Mouse (Mus musculus): ENCODE results near the gene Mthfd1l. TPM values are rescaled to one million over a fixed set of nuclear protein-coding genes. Genes with fewer than 3 reads are reported as not detected.

The Mthfd1l gene
- total and polyA plus RNA-seq, 3 experiments: 84.0 to 94.8 (median 90.3) TPM

DNA sequence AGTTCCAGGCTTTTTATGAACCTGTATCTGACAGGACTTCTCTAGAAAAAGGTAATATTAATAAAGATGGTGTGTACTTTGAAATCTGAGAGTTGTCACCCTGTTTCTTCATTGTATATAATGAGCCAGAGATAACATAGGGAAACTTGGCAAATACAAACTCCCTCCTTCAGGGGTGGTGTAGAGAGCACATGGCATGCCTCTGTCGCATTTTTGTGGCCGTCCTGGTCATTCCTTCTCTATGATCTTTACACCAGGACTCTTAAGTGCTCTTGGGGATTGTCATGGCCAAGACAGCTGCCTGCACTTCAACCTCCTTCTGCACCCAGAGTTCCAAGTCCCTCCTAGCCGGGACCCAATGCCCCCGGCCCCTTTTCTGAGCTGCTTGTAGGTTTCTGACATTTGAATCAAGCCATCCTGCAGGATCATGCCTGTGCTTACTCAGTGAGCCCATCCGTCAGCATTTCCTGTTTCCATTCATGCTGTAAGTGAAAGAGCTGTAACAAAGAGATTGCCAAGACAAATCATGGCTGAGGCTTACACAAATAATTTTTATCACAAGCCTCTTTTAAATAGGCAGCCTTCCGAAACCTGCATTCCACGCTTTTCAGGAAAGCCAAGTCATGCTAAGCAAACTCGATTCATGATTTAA lies 106.2 kb downstream of the Mthfd1l start:
- Histone ChIP-seq H3K27me3 (replicated peaks) (no peaks in the 10 kb centered on the region), H3K9ac (ENCODE audit: insufficient read depth, low read depth) (no peak overlapping the region), H3K9me3 (replicated peaks; ENCODE audit: low read length) (no peaks in the 10 kb centered on the region), H3K4me3 (replicated peaks in 1 of 3; ENCODE audit: low read depth in 2 of 3, low read length in 2 of 3, poor library complexity in 1 of 3) (no peak overlapping the region), H3K36me3 (replicated peaks in 1 of 2; ENCODE audit: control insufficient read depth in 1 of 2, insufficient read depth in 1 of 2, low read length in 1 of 2) (peaks cover 23 to 85% of the 10 kb centered on the region in 2 experiments), H3K4me1 (ENCODE audit: control insufficient read depth in 1 of 2, insufficient read depth in 2 of 2) (peaks cover 0 to 21% of the 10 kb centered on the region in 2 experiments; a peak in 2 of 4 replicates), H3K27ac (ENCODE audit: insufficient read depth, low read depth) (no peak overlapping the region), H3K79me2 (replicated peaks; ENCODE audit: control insufficient read depth, extremely low read depth, insufficient read depth, poor library complexity, severe bottlenecking) (no peaks in the 10 kb centered on the region), H3K4me2 (ENCODE audit: insufficient read depth, low read depth, poor library complexity, severe bottlenecking) (no peak overlapping the region)
- in situ Hi-C loops (cut with MboI; ENCODE audit: low pct_ligation_motif_present, low pct_unique_long_range_greater_than_20kb, low sequenced_read_pairs): loop anchor here (25.0 kb wide), 1 partner anchor 258 kb away; no protein-coding TSS in a partner anchor
- TF ChIP-seq ZNF384 (IDR thresholded peaks at IDR 0.05; ENCODE audit: low read depth, low read length) (no peak), JUN (IDR thresholded peaks at IDR 0.05; ENCODE audit: insufficient read depth, low read depth, low read length) (no peak), TCF12 (IDR thresholded peaks at IDR 0.05; ENCODE audit: low read depth, low read length) (no peak), JUND (conservative IDR thresholded peaks at IDR 0.05; ENCODE audit: low read depth, low read length) (no peak), ZMIZ1 (IDR thresholded peaks at IDR 0.05; ENCODE audit: low read depth, low read length) (no peak), IRF4 (IDR thresholded peaks at IDR 0.05; ENCODE audit: low read depth, low read length) (no peak), ZKSCAN1 (IDR thresholded peaks at IDR 0.05; ENCODE audit: borderline replicate concordance, low read depth, low read length) (no peak), MXI1 (IDR thresholded peaks at IDR 0.05; ENCODE audit: low read depth, low read length) (no peak), NRF1 (IDR thresholded peaks at IDR 0.05; ENCODE audit: low read depth, low read length) (no peak), SIN3A (IDR thresholded peaks at IDR 0.05; ENCODE audit: low read length) (no peak), UBTF (IDR thresholded peaks at IDR 0.05; ENCODE audit: low read depth, low read length) (no peak), HCFC1 (IDR thresholded peaks at IDR 0.05; ENCODE audit: low read depth, low read length) (no peak), USF2 (conservative IDR thresholded peaks at IDR 0.05; ENCODE audit: low read depth, low read length) (no peak), BHLHE40 (IDR thresholded peaks at IDR 0.05; ENCODE audit: low read depth, low read length) (no peak), E2F4 (IDR thresholded peaks at IDR 0.05; ENCODE audit: insufficient replicate concordance, low read depth, low read length) (no peak), MAZ (IDR thresholded peaks at IDR 0.05; ENCODE audit: low read depth, low read length) (no peak)
- dilution Hi-C loops (cut with MboI; ENCODE audit: extremely low pct_ligation_motif_present, extremely low pct_unique_long_range_greater_than_20kb, low sequenced_read_pairs): no loop called here
- no peak for DNase-seq (ENCODE audit: extremely low read depth)

DNA sequence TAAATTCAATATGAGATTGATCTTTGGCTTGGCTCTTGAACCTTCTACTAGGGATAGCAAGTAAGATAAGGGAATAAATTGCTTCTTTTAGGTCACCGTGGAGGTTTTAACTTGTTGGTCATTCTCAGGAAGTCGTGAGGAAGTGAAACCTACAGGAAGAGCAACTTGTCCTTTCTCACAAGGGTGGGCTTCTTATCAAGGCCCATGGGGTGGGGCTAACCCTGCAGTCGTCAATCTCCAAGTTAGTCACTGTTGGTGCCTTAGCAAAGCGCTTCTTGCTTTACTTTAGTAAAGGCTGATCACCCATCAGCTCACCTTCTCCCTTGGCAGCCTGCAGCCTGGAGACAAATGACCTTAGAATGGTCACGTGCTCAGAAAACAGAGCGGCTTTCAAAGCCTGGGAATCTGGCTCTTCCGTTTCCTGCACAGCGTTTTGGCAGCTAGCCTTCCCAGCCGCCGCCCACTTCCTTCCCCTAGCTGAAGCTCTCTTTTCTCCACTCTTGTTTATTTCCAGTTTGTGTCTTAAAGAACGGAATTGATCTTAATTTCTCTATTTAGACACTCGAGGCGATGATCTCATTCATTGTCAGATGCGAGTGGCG lies 106.8 kb downstream of the Mthfd1l start:
- in situ Hi-C loops (cut with MboI; ENCODE audit: low pct_ligation_motif_present, low pct_unique_long_range_greater_than_20kb, low sequenced_read_pairs): loop anchor here (25.0 kb wide), 1 partner anchor 258 kb away; no protein-coding TSS in a partner anchor
- Histone ChIP-seq H3K27me3 (replicated peaks) (no peaks in the 10 kb centered on the region), H3K9me3 (replicated peaks; ENCODE audit: low read length) (no peaks in the 10 kb centered on the region), H3K27ac (ENCODE audit: insufficient read depth, low read depth) (no peak overlapping the region), H3K4me2 (ENCODE audit: insufficient read depth, low read depth, poor library complexity, severe bottlenecking) (no peak overlapping the region), H3K4me1 (ENCODE audit: control insufficient read depth in 1 of 2, insufficient read depth in 2 of 2) (peaks cover 0 to 21% of the 10 kb centered on the region in 2 experiments; a peak in 2 of 4 replicates), H3K9ac (ENCODE audit: insufficient read depth, low read depth) (no peak overlapping the region), H3K4me3 (replicated peaks in 1 of 3; ENCODE audit: low read depth in 2 of 3, low read length in 2 of 3, poor library complexity in 1 of 3) (no peak overlapping the region), H3K36me3 (replicated peaks in 1 of 2; ENCODE audit: control insufficient read depth in 1 of 2, insufficient read depth in 1 of 2, low read length in 1 of 2) (peaks cover 28 to 87% of the 10 kb centered on the region in 2 experiments), H3K79me2 (replicated peaks; ENCODE audit: control insufficient read depth, extremely low read depth, insufficient read depth, poor library complexity, severe bottlenecking) (no peaks in the 10 kb centered on the region)
- DNase-seq (ENCODE audit: extremely low read depth): no peak
- dilution Hi-C loops (cut with MboI; ENCODE audit: extremely low pct_ligation_motif_present, extremely low pct_unique_long_range_greater_than_20kb, low sequenced_read_pairs): no loop called here
- no peak for TF ChIP-seq ZKSCAN1 (IDR thresholded peaks at IDR 0.05; ENCODE audit: borderline replicate concordance, low read depth, low read length)
- TF ChIP-seq ZNF384 (IDR thresholded peaks at IDR 0.05; ENCODE audit: low read depth, low read length): no peak
